Mouse (Mus musculus) bone marrow macrophage, adult 2 months (primary cell): Measurements from ENCODE around the gene Bcap29. TPM values are rescaled to one million over a fixed set of nuclear protein-coding genes. Genes with fewer than 3 reads are reported as not detected.

ENCODE experiments used
- H3K27ac ChIP-seq: 2 replicates; pipeline ENCODE4 v1.5.1; 2012; ENCODE audit warnings: low read depth, low read length; ENCODE audit not compliant: insufficient read depth
- H3K4me1 ChIP-seq: 2 replicates; pipeline ENCODE4 v1.6.1; 2012; ENCODE audit warnings: low read length; ENCODE audit not compliant: control insufficient read depth, insufficient read depth
- H3K4me3 ChIP-seq: 2 replicates; pipeline ENCODE4 v1.5.1; 2012; ENCODE audit warnings: mild to moderate bottlenecking, low read length, moderate library complexity; ENCODE audit not compliant: insufficient read depth
- CTCF ChIP-seq: IDR thresholded peaks from 2 replicates; pipeline ENCODE4 v1.5.1; 2012; ENCODE audit warnings: low read depth, mild to moderate bottlenecking, low read length, moderate library complexity
- POLR2A ChIP-seq: IDR thresholded peaks from 2 replicates; pipeline ENCODE4 v1.6.1; 2012; ENCODE audit warnings: mild to moderate bottlenecking, low read depth, low read length, borderline replicate concordance
- polyA plus RNA-seq: library from polyadenylated mRNA; stranded (reverse); fragments of >200 nt; gene quantifications from 2 replicates; pipeline ENCODE4 v1.2.4, GENCODE M21; 2012; ENCODE audit not compliant: missing spikeins, insufficient read depth, insufficient read length

Gene Bcap29
- polyA plus RNA-seq, 1 experiment: 40.8 TPM

DNA sequence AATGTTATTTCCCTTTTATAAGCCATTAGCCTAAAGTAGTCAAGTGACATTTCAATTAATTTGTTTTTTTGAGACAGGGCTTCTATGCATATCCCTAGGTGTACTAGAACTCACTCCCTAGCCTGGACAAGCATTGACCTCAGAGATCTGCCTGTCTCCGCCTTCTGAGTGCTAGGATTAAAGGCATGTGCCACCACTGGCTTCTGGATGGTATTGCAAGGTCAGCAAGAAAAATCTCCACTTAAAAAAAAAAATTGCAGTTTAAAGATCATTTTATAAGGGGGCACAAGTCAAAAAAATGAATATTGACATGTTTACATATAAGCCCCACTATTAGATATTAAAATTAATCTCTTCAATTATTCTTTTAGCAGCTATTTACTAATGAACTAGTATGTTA, 9.4 kb downstream of the Bcap29 start:
- H3K4me3 ChIP-seq: no peak overlapping the region
- H3K4me1 ChIP-seq: peaks cover 2% of the 10 kb centered on the region; the same call in 1 of the 2 replicates
- no peak overlapping the region for H3K27ac ChIP-seq
- TF ChIP-seq POLR2A (no peak), CTCF (no peak)

GRCm38 (mm10) chr12:31620106-31620505, 14.4 kb downstream of the Bcap29 start:
- no peak for TF ChIP-seq CTCF
- TF ChIP-seq POLR2A: no peak

DNA sequence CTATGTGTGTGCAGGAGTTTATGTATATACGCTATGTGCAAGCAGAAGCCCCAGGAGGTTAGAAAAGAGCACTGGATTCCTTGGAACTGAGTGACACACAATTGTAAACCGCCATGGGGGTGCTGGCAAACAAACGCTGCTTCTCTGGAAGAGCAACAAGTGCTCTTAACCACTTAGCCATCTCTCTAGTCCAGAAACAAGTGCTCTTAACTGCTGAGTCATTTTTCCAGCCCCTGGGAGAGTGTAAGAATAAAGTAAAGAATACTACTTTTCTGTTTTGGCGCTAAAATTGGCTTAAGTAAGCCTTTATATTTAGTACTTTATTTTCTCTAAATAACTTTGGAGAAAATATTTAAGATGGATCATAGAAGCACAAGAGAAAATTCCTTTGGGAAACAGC, 21.1 kb downstream of the Bcap29 start:
- H3K4me1 ChIP-seq: peaks cover 8% of the 10 kb centered on the region
- no peak overlapping the region for H3K27ac ChIP-seq
- no peak for TF ChIP-seq POLR2A
- no peak for TF ChIP-seq CTCF
- no peak overlapping the region for H3K4me3 ChIP-seq

More at GRCm38 (mm10) chr12:31620106-31620505, 14.4 kb downstream of the Bcap29 start:
- no peak overlapping the region for H3K27ac ChIP-seq
- no peaks in the 10 kb centered on the region for H3K4me1 ChIP-seq
- H3K4me3 ChIP-seq: no peak overlapping the region

DNA sequence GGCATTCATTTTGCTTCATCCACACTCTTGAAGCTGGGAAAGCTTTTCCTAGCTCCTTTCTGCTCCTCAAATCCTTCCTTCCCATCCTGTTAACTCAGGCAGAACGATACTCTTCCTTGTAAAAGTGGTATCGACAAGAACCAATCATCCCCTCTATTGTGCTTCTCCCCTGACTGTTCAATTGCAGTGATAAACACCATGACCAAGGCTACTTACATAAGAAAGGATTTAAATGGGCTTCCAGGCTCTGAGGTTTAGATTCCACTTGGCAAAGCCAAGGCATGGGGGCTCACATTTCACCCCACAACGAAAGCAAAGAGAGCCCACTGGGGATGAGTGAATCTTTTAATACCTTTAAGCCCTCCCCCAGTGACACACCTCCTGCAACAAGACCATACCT, 26.3 kb downstream of the Bcap29 start:
- H3K4me1 ChIP-seq: peaks cover 8% of the 10 kb centered on the region
- TF ChIP-seq POLR2A (no peak), CTCF (no peak)
- H3K27ac ChIP-seq: no peak overlapping the region
- H3K4me3 ChIP-seq: no peak overlapping the region

- Histone ChIP-seq H3K4me1 (peaks cover 2% of the 10 kb centered on the region), H3K4me3 (no peak overlapping the region), H3K27ac (no peak overlapping the region)
- TF ChIP-seq POLR2A: no peak
- no peak for TF ChIP-seq CTCF
These were observed 29.6 kb downstream of the Bcap29 start for GRCm38 (mm10) chr12:31604894-31605293.

- H3K27ac ChIP-seq: no peak overlapping the region
- no peaks in the 10 kb centered on the region for H3K4me1 ChIP-seq
- TF ChIP-seq POLR2A (no peak), CTCF (no peak)
- no peak overlapping the region for H3K4me3 ChIP-seq
These were observed 30.9 kb downstream of the Bcap29 start for GRCm38 (mm10) chr12:31603586-31603985.

- H3K4me3 ChIP-seq: no peak overlapping the region
- no peak for TF ChIP-seq CTCF
- no peak for TF ChIP-seq POLR2A
- H3K4me1 ChIP-seq: no peaks in the 10 kb centered on the region
- H3K27ac ChIP-seq: no peak overlapping the region
These were observed 40.2 kb downstream of the Bcap29 start for GRCm38 (mm10) chr12:31594296-31594695.

GRCm38 (mm10) chr12:31592011-31592410, 42.4 kb downstream of the Bcap29 start:
- no peak for TF ChIP-seq POLR2A
- no peak for TF ChIP-seq CTCF
- H3K4me1 ChIP-seq: no peaks in the 10 kb centered on the region

GRCm38 (mm10) chr12:31583726-31584125, 50.7 kb downstream of the Bcap29 start:
- no peak overlapping the region for H3K4me3 ChIP-seq

More at GRCm38 (mm10) chr12:31592011-31592410, 42.4 kb downstream of the Bcap29 start:
- Histone ChIP-seq H3K4me3 (no peak overlapping the region), H3K27ac (no peak overlapping the region)

GRCm38 (mm10) chr12:31582081-31582480, 52.4 kb downstream of the Bcap29 start:
- TF ChIP-seq POLR2A (no peak), CTCF (no peak)
- Histone ChIP-seq H3K4me1 (no peaks in the 10 kb centered on the region), H3K4me3 (no peak overlapping the region), H3K27ac (no peak overlapping the region)

More at GRCm38 (mm10) chr12:31583726-31584125, 50.7 kb downstream of the Bcap29 start:
- H3K4me1 ChIP-seq: no peaks in the 10 kb centered on the region
- TF ChIP-seq POLR2A: no peak
- TF ChIP-seq CTCF: no peak
- H3K27ac ChIP-seq: no peak overlapping the region

DNA sequence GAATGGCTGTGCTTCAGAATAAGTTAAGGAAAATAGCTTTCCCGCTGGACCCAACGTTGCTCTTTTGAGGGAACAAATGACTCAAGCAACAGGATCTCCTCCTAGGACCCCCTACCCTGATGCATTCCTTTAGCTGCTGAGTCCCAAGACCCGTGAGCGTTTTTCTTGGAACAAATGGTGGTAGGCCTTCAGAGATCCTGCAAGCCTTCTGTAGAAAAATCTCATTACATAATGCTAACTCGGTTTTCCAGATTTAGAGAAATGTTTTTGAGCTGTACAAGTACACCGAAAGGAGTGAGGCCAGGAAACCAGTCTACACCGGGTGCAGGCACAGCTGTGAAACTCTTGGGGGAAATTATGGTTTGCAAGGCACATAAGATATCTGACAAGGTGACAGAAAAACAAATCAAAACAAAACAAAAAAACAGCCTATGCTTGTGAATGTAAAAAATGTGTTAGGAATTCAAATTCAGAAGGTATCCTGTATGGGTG, 53.1 kb downstream of the Bcap29 start:
- TF ChIP-seq POLR2A (no peak), CTCF (no peak)
- no peaks in the 10 kb centered on the region for H3K4me1 ChIP-seq

More for the DNA sequence above, 53.1 kb downstream of the Bcap29 start:
- Histone ChIP-seq H3K4me3 (no peak overlapping the region), H3K27ac (no peak overlapping the region)
